Mouse (Mus musculus) cerebellum, adult 2 months (tissue): Measurements from ENCODE around the gene Rasl2-9.

ENCODE experiments used
- CTCF ChIP-seq: fragments of 200-500 bp; IDR thresholded peaks from 2 replicates; pipeline ENCODE4 v1.5.1; 2011; ENCODE audit warnings: low read depth, mild to moderate bottlenecking, control low read depth, low read length, moderate library complexity, borderline replicate concordance; ENCODE audit not compliant: insufficient read depth
- POLR2A ChIP-seq: fragments of 200-500 bp; IDR thresholded peaks from 2 replicates; pipeline ENCODE4 v1.6.1; 2011; ENCODE audit warnings: low read length, control low read depth, borderline replicate concordance; ENCODE audit not compliant: insufficient read depth

DNA sequence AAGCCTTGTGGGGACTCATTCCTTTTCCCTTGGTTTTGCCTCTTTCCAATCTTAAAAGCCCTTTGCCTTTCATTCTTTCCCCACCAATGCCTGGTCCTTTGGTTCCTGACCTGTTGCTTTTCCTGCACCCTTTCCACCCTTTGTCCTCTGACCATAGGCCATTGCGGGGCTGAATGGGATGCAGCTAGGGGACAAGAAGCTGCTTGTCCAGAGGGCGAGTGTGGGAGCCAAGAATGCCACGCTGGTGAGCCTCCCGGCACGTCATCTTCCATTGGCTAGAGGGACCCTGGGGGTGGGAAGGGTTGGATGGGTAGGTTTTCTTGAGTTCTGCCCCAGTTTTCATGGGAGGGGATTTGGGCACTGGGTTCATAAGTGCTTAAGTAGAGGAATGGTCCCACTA is 50.8 kb downstream of the Rasl2-9 start:
- TF ChIP-seq POLR2A (no peak), CTCF (no peak)
